Mouse (Mus musculus) intestine, embryonic 16.5 days (tissue): ENCODE measurements around the gene Prm2. TPM values are rescaled to one million over a fixed set of nuclear protein-coding genes. Genes with fewer than 3 reads are reported as not detected.
A peak's percentile ranks its signal among the peaks of the same experiment; 100 is the strongest.

Experiments used
- ATAC-seq: fragments of 200-750 bp; cut with Nextera tagmentation; 2 replicates; pipeline ENCODE4 v1.8.0; 2017; ENCODE audit warnings: moderate TSS enrichment, moderate library complexity
- H3K27ac ChIP-seq: fragments of 300-500 bp; sonication (generic); 2 replicates; pipeline ENCODE4 v1.5.1; 2014; ENCODE audit warnings: mild to moderate bottlenecking, low read length
- H3K27me3 ChIP-seq: fragments of 300-500 bp; sonication (generic); replicated peaks from 2 replicates; pipeline ENCODE4 v1.6.1; 2014; ENCODE audit warnings: low read length, control low read depth, mixed read lengths; ENCODE audit not compliant: control insufficient read depth, insufficient read depth
- H3K36me3 ChIP-seq: fragments of 300-500 bp; sonication (generic); 2 replicates; pipeline ENCODE4 v1.6.1; 2014; ENCODE audit warnings: low read length, control low read depth; ENCODE audit not compliant: control insufficient read depth, insufficient read depth
- H3K4me1 ChIP-seq: fragments of 300-500 bp; sonication (generic); 2 replicates; pipeline ENCODE4 v1.6.1; 2014; ENCODE audit warnings: low read length, control low read depth, mixed read lengths; ENCODE audit not compliant: control insufficient read depth, insufficient read depth
- H3K4me2 ChIP-seq: fragments of 300-500 bp; sonication (generic); 2 replicates; pipeline ENCODE4 v1.6.1; 2014; ENCODE audit warnings: low read depth, low read length, control low read depth
- H3K4me3 ChIP-seq: fragments of 300-500 bp; sonication (generic); 2 replicates; pipeline ENCODE4 v1.5.1; 2014; ENCODE audit warnings: mild to moderate bottlenecking, low read length
- H3K9ac ChIP-seq: fragments of 300-500 bp; sonication (generic); 2 replicates; pipeline ENCODE4 v1.6.1; 2014; ENCODE audit warnings: low read depth, low read length
- H3K9me3 ChIP-seq: fragments of 300-500 bp; sonication (generic); 2 replicates; pipeline ENCODE4 v1.6.1; 2016; ENCODE audit warnings: low read length, control low read depth; ENCODE audit not compliant: control insufficient read depth
- WGBS: fragments of 180-500 bp; shearing (Covaris S2); extraction: QIAGEN DNeasy Blood & Tissue Kit; methylation state at CpG from one replicate; pipeline ENCODE4 v1.1.7; 2014; 5-methylcytosine and 5-hydroxymethylcytosine counted together
- polyA plus RNA-seq: library from polyadenylated mRNA; unstranded; fragments of >200 nt; fragmentation: Nextera tagmentation; extraction: Ambion mirVana; gene quantifications from 2 replicates; pipeline ENCODE4 v1.2.1, GENCODE M21; 2015

Prm2 gene
- polyA plus RNA-seq: not detected in 2 replicates

- no peak within 1 kb of the TSS for H3K27ac ChIP-seq
- H3K27me3 ChIP-seq: peaks cover 4% of the 10 kb centered on the region; the same call in 1 of the 2 replicates
- H3K4me3 ChIP-seq: no peak within 1 kb of the TSS
- H3K9me3 ChIP-seq: no peaks in the 10 kb centered on the region
- no peak within 1 kb of the TSS for H3K9ac ChIP-seq
- H3K4me2 ChIP-seq: no peak within 1 kb of the TSS
- no peak for ATAC-seq
- 77% methylated on average over 6 of the region's 6 CpGs for WGBS
- no peaks in the 10 kb centered on the region for H3K4me1 ChIP-seq
- H3K36me3 ChIP-seq: no peaks in the 10 kb centered on the region
Measured at GRCm38 (mm10) chr16:10796034-10796433, at the start of gene Prm2. TSS of gene Prm2 (minus strand) at chr16:10796134.

GRCm38 (mm10) chr16:10844319-10844670 is 48.4 kb upstream of the Prm2 start:
- Histone ChIP-seq H3K4me2 (no peak overlapping the region; the same call in 1 of the 2 replicates), H3K4me1 (peaks cover 7% of the 10 kb centered on the region), H3K36me3 (no peaks in the 10 kb centered on the region), H3K9me3 (no peaks in the 10 kb centered on the region), H3K9ac (no peak overlapping the region), H3K27ac (0 out of 2 replicates have a peak overlapping the region, but pooled peaks have one; percentile 21), H3K4me3 (no peak overlapping the region), H3K27me3 (no peaks in the 10 kb centered on the region)
- WGBS: 51% methylated on average over 6 of the region's 6 CpGs
- no peak for ATAC-seq

GRCm38 (mm10) chr16:10843486-10844318 is 47.8 kb upstream of the Prm2 start:
- Histone ChIP-seq H3K4me1 (peaks cover 11% of the 10 kb centered on the region), H3K27me3 (no peaks in the 10 kb centered on the region), H3K9ac (peak overlapping the region; percentile 36; the same call in 1 of the 2 replicates), H3K27ac (no peak overlapping the region), H3K36me3 (no peaks in the 10 kb centered on the region), H3K4me3 (0 out of 2 replicates have a peak overlapping the region, but pooled peaks have one; percentile 13), H3K9me3 (no peaks in the 10 kb centered on the region), H3K4me2 (peak overlapping the region; percentile 41)
- 21% methylated on average over 18 of the region's 18 CpGs for WGBS
- ATAC-seq: 0 out of 2 replicates have a peak, but pooled peaks have one; percentile 10

GRCm38 (mm10) chr16:10842282-10842855 is 46.4 kb upstream of the Prm2 start:
- Histone ChIP-seq H3K4me2 (no peak overlapping the region), H3K36me3 (no peaks in the 10 kb centered on the region), H3K27me3 (no peaks in the 10 kb centered on the region), H3K27ac (no peak overlapping the region), H3K4me1 (peaks cover 23% of the 10 kb centered on the region), H3K9ac (no peak overlapping the region), H3K4me3 (no peak overlapping the region), H3K9me3 (no peaks in the 10 kb centered on the region)
- ATAC-seq: no peak
- WGBS: 88% methylated on average over 4 of the region's 4 CpGs

- H3K27ac ChIP-seq: no peak overlapping the region
- H3K4me3 ChIP-seq: no peak overlapping the region
- WGBS: 83% methylated on average over 14 of the region's 14 CpGs
Measured at GRCm38 (mm10) chr16:10840018-10840417, 44.1 kb upstream of the Prm2 start.

GRCm38 (mm10) chr16:10838487-10839245 is 42.7 kb upstream of the Prm2 start:
- Histone ChIP-seq H3K9me3 (no peaks in the 10 kb centered on the region), H3K36me3 (no peaks in the 10 kb centered on the region), H3K4me1 (peaks cover 34% of the 10 kb centered on the region), H3K4me3 (no peak overlapping the region), H3K27ac (peak overlapping the region; percentile 87), H3K4me2 (peak overlapping the region; percentile 15), H3K9ac (0 out of 2 replicates have a peak overlapping the region, but pooled peaks have one; percentile 38), H3K27me3 (no peaks in the 10 kb centered on the region)
- 37% methylated on average over 10 of the region's 10 CpGs for WGBS
- peak; percentile 66 for ATAC-seq

More at GRCm38 (mm10) chr16:10840018-10840417, 44.1 kb upstream of the Prm2 start:
- no peak overlapping the region for H3K9ac ChIP-seq
- no peak for ATAC-seq
- H3K27me3 ChIP-seq: no peaks in the 10 kb centered on the region
- no peak overlapping the region for H3K4me2 ChIP-seq
- H3K9me3 ChIP-seq: no peaks in the 10 kb centered on the region
- no peaks in the 10 kb centered on the region for H3K36me3 ChIP-seq
- H3K4me1 ChIP-seq: peaks cover 36% of the 10 kb centered on the region

GRCm38 (mm10) chr16:10837903-10838302 is 42.0 kb upstream of the Prm2 start:
- peak overlapping the region; percentile 87 for H3K27ac ChIP-seq
- peak overlapping the region; percentile 14; the same call in 1 of the 2 replicates for H3K4me2 ChIP-seq
- peak overlapping the region; percentile 38; the same call in 1 of the 2 replicates for H3K9ac ChIP-seq
- WGBS: 73% methylated on average over 1 of the region's 1 CpGs
- H3K9me3 ChIP-seq: 0 out of 2 replicates have a peak, but pooled peaks cover under 1% of the 10 kb centered on the region
- peak; percentile 6; the same call in 1 of the 2 replicates for ATAC-seq
- no peaks in the 10 kb centered on the region for H3K36me3 ChIP-seq
- peaks cover 29% of the 10 kb centered on the region for H3K4me1 ChIP-seq
- H3K27me3 ChIP-seq: no peaks in the 10 kb centered on the region
- no peak overlapping the region for H3K4me3 ChIP-seq

GRCm38 (mm10) chr16:10837250-10837649 is 41.3 kb upstream of the Prm2 start:
- 85% methylated on average over 3 of the region's 3 CpGs for WGBS
- no peaks in the 10 kb centered on the region for H3K27me3 ChIP-seq
- H3K4me3 ChIP-seq: no peak overlapping the region
- 0 out of 2 replicates have a peak overlapping the region, but pooled peaks have one; percentile 38 for H3K9ac ChIP-seq
- H3K36me3 ChIP-seq: no peaks in the 10 kb centered on the region
- 0 out of 2 replicates have a peak, but pooled peaks cover 3% of the 10 kb centered on the region for H3K9me3 ChIP-seq
- peak overlapping the region; percentile 87; the same call in 1 of the 2 replicates for H3K27ac ChIP-seq
- no peak for ATAC-seq
- no peak overlapping the region for H3K4me2 ChIP-seq
- peaks cover 29% of the 10 kb centered on the region for H3K4me1 ChIP-seq

GRCm38 (mm10) chr16:10836388-10836787 is 40.5 kb upstream of the Prm2 start:
- 0 out of 2 replicates have a peak, but pooled peaks cover 3% of the 10 kb centered on the region for H3K9me3 ChIP-seq
- H3K27me3 ChIP-seq: no peaks in the 10 kb centered on the region
- 92% methylated on average over 3 of the region's 3 CpGs for WGBS
- no peak overlapping the region for H3K27ac ChIP-seq
- no peak overlapping the region for H3K4me2 ChIP-seq
- no peak overlapping the region for H3K4me3 ChIP-seq
- H3K9ac ChIP-seq: no peak overlapping the region
- no peak for ATAC-seq
- H3K4me1 ChIP-seq: peaks cover 29% of the 10 kb centered on the region
- no peaks in the 10 kb centered on the region for H3K36me3 ChIP-seq
